Comparison of ENCODE assay signal across 21 mouse cellular contexts in genomic region chr7:75970914-75971313, GRCm38 (mm10).
"Had no signal": no experiment of that assay in that cellular context is flagged by ENCODE, and none has a peak within 500 bp of the region (broad histone marks: within the 10 kb centered on the region; RNA-seq: fewer than 3 reads in every experiment).

No protein-coding gene starts in this region.

- H3K4me1 ChIP-seq: midbrain, embryonic 10.5 days; midbrain, embryonic 12.5 days; neural tube, embryonic 13.5 days; neural tube, embryonic 15.5 days; stomach, embryonic 15.5 days had no signal

- DNase-seq: lung, adult 18-20 months; lung, embryonic 14.5 days; lung, postnatal 10 days; lung, postnatal 4 days; midbrain, embryonic 14.5 days; retina, postnatal 1 day; right cerebral cortex, adult 18-20 months; right cerebral cortex, postnatal 25 days; right cerebral cortex, postnatal 4 days; spleen, adult 18-20 months; thymus, adult 2 months; thymus, postnatal 25 days; thymus, postnatal 4 days had no signal

- H3K9ac ChIP-seq: lung, embryonic 14.5 days; midbrain, embryonic 12.5 days; neural tube, embryonic 13.5 days; neural tube, embryonic 15.5 days; stomach, embryonic 15.5 days had no signal

- H3K4me2 ChIP-seq: lung, embryonic 14.5 days; midbrain, embryonic 12.5 days; neural tube, embryonic 13.5 days; neural tube, embryonic 15.5 days; stomach, embryonic 15.5 days had no signal

- H3K36me3 ChIP-seq: midbrain, embryonic 10.5 days; midbrain, embryonic 12.5 days; neural tube, embryonic 13.5 days; neural tube, embryonic 15.5 days; stomach, embryonic 15.5 days had no signal

- H3K4me3 ChIP-seq: midbrain, embryonic 10.5 days; midbrain, embryonic 12.5 days; myocyte; neural tube, embryonic 13.5 days; neural tube, embryonic 15.5 days; stomach, embryonic 15.5 days had no signal

- H3K27ac ChIP-seq: midbrain, embryonic 10.5 days; midbrain, embryonic 12.5 days; neural tube, embryonic 13.5 days; neural tube, embryonic 15.5 days; stomach, embryonic 15.5 days; stomach, postnatal 0 days had no signal

- ATAC-seq: midbrain, embryonic 16.5 days had no signal

- H3K9me3 ChIP-seq: midbrain, embryonic 10.5 days; midbrain, embryonic 12.5 days; neural tube, embryonic 13.5 days; neural tube, embryonic 15.5 days; stomach, embryonic 15.5 days had no signal

- H3K27me3 ChIP-seq: midbrain, embryonic 12.5 days; neural tube, embryonic 13.5 days; neural tube, embryonic 15.5 days; stomach, embryonic 15.5 days had no signal
